Mouse (Mus musculus): ENCODE measurements around the gene Col23a1.

Gene Col23a1

DNA sequence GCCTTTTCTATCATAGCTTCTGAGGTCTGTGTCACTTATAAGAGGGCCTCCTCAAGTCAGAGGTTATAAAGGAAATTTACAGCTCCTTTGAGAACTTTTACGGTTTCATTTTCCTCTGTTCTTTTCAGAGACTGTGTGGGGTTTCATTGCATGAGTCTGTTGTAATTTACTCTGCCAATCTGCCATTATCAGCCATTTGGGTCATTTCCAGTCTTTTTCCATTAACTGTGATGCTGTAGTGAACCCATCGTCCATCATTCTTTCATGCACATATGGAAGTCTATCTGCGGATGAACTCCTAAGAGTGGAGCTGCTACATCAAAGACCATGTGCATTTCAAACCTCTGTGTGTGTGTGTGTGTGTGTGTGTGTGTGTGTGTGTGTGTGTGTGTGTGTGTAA lies 192.5 kb downstream of the Col23a1 start:
- no peak for DNase-seq (ENCODE audit: inconsistent ontology term)

DNA sequence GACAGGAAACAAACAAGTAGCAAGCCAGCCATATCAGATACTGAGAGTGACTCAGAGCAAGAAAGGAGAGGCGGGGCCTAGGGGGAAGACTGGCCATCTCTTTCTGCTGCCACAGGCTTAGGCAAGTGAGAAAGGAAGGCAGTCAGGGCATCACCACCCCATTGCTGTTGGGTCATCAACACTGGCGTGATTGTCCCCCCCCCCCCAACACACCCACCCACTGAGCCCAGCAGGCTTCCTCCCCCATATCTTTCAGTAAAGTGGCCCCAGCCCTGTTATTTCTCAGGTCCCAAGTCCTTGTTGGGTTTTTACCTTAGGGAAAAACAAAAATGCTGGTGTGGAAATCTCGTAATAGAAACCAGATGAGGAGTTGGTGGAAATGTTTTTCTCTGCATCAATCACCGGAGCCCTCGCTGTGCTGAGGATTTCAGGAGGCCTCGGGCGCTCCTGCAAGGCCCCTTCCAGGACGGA lies 195.4 kb downstream of the Col23a1 start:
- DNase-seq (ENCODE audit: inconsistent ontology term): no peak

DNA sequence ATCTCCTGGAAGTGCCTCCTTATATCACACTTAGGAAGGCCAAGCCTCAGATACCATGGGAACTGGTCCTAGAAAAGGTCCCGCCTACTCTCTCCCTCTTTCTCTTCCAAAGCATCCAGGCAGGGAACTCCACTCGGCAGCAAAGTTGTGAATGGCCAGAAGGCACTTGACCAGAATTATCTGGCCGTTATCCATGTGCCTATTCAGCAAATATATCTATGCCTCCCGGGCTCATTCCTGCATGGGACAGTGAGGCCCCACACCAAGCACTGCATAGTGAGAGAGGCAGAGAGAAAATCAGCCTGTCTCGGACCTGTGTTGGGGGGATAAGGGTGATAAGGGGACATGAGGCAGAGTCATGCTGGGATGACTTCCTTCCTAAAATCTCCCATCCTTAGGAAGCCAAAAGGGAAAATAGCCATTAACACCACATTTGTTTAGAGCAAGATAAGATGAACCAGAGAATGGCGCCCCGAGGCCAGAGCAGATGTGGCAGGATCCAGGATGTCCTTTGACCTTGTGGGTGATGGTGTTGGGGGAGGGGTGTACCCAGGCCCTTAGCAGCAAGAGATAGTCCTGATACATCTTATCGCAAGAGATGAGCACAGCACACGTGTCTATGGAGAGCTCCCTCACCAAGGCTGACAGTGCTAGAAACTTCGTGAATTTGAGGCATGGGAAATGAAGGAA lies 196.2 kb downstream of the Col23a1 start:
- DNase-seq (ENCODE audit: inconsistent ontology term): no peak

DNA sequence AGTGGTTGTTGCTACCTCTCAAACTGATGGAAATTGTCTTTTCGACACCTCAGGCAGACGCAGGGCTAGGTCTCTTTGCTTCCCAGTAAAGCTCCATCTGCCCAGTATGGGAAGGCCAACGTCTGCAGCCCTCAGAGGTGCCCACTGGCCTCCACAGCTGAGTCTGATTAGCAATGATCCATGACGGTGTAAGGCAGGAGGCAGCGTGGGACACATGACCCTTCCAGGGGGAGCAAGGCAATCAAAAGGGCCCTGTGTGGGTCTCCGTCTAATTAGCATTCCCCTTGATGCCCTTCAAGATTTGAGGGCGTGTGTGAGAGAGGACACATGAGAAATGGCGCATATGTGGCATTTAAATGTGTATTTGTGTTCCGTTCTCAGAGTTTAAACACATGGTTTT lies 199.1 kb downstream of the Col23a1 start:
- no peak for DNase-seq (ENCODE audit: inconsistent ontology term)

DNA sequence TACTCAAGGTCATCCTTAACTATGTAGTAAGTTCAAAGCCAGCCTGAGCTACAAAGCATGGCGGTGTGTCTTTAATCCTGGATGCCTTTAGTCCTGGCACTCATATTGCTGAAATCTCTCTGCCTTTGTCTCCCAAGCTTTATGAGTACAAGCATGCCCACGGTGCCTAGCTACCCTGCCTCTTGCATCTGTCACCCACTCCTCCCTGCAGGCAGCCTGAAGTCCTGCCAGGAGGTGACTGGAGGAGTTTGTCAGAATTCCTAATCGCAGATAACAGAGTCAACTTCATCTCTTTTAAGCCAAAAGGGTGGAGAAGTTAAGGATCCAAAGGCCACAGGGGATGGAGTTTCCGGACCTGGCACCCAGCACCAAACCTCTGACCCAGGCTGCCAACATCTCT lies 203.7 kb downstream of the Col23a1 start:
- DNase-seq (ENCODE audit: inconsistent ontology term): no peak

DNA sequence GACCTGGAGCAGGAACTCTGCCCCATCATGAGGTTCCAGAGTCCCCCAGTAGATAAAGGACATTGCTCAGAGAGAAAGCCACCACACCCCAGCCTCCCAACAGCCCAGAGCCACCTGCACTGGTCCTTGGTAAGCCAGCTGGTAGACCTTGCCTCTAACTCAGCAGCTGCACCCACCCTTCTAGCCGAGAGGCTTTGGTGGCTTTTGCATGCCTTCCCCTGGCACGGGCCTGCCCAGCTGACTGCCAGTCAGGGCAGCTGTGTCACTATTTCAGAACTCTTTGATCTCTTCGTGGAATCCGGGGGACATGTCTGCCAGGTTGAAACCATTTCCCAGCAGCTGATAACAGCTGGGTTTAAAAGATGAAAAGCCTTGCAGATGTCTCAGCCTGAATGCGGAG lies 204.5 kb downstream of the Col23a1 start:
- no peak for DNase-seq (ENCODE audit: inconsistent ontology term)

DNA sequence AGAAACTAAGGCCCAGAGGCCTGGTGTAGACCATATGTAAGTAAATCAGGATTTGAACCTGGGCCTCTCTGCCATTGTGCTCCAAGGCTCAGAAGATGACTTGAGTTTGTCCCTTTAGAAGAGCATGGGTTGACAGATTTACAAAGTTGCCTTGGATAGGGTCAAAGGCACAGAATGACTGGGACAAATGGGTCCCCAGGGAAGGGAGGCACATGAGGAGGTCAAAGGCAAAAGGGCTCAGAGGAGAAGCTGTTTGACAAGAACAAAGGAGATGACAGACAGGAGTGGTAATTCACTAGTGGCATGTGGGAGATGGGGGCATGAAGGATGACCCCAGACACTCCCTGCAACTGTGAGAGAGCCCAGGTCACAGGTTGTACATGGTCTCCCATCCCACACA lies 210.1 kb downstream of the Col23a1 start:
- no peak for DNase-seq (ENCODE audit: inconsistent ontology term)

DNA sequence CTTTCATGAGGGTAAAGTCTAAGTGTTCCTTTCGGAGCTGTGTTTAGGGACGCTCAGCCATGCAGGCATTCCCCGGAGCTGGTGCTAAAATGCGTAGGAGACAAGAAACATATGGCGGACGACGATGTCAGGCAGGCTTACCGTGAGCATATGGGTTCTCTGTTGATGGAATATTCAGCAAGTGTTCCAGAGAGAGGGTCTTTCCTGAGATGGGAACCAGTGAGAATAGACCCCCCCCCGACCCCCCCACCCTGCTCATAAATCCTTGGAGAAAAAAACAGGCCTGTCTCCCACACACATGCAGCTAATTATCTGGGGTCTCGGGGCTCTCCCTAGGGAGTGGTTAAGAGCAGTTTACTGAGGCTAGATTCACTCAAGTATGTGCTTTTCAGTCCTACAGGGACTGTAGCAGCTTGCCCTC lies 212.7 kb downstream of the Col23a1 start:
- no peak for DNase-seq (ENCODE audit: inconsistent ontology term)

DNA sequence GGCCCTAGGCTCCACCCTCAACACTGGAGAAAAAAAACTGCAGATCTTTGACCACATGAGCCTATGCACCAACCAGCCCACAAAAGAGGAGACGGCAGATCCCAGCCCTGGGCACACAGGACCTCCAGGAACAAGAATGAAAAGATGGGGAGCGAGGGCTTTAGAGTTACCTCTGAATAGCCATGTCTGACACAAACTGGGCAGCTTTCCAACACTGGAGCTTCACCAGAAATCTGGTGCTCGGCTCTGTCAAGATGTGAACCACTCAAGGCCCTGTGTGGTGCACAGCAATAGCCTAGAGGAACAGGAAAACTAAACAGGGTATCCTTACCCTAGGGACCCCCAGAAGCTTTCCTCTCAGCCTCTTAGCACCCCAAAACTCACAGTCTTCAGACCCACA lies 215.2 kb downstream of the Col23a1 start:
- DNase-seq (ENCODE audit: inconsistent ontology term): no peak

DNA sequence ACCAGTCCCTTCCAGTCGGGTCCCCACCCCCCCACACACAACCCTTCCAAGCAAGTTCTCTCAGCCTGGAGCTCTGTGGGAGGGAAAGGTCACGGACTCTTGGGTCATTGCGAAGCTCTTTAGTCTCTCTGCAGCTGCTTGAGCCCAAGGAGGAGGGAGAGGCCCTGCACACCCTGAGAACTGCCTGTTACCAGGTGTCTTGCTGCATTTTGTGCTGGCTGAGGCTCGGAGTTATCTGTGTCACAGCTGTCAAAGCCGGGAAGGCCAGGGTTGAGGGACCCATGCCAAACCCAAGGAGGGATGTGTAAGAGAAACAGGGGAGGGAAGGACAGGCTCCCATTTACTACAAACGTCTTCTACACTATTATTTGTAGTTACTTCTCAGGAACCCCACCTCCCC lies 218.3 kb downstream of the Col23a1 start:
- DNase-seq (ENCODE audit: inconsistent ontology term): no peak

DNA sequence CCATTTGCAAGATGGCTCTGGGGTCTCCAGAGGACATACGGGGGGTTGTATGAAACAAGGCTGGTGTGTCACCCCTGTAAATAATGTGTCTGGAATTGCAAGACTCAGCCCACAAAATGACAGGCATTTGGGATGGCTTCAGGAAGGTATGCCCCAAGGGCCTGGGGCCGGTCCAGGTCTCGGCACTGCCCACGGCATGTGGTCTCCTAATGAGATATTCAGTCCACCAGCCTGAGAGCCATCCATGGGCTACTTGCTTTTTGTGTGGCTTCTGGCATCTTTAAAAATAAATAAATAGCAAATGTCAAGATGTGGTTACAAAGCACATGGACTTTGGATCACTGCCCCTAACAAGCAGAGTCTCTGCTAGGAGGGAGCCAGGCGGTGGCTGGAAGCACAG lies 219.5 kb downstream of the Col23a1 start:
- peak; percentile 91 for DNase-seq (ENCODE audit: inconsistent ontology term)

DNA sequence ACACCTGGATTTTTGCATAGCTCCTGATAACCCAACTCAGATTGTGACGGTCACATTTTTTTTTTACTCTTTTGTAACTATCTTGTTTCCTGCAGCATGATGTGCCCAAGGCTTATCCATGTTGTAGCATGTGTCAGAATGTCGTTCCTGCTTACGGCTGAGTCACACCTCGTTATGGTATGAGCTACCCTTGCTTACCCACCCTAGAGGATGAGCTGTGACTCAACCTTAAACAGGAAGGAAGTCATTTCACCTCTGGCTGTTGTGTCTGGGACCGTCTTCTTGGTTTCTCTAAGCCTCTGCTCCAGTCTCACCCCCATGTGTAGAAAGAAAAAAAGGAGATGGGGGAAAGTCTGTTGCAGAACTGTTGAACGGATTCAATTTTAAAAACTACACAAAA lies 223.3 kb downstream of the Col23a1 start:
- no peak for DNase-seq (ENCODE audit: inconsistent ontology term)

DNA sequence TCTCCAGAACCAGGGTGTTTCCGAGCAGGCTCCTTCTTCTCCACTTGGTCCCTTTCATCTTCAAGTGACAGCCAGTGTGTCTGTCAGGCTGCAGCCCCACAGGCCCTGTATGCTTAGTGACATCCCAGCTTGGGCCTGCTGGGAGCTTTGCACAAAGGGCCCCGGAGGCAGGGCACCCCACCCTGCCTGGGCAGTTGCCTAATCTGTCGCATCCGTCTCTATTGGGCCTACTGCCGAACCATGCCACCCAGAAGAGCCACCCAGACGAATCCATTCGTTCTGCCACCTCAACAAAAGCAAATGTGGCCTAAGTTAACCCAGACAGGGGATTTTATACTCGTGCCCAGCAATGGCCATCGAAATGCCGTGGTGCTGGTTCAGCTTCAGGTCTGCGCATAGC lies 225.6 kb downstream of the Col23a1 start:
- no peak for DNase-seq (ENCODE audit: inconsistent ontology term)

DNA sequence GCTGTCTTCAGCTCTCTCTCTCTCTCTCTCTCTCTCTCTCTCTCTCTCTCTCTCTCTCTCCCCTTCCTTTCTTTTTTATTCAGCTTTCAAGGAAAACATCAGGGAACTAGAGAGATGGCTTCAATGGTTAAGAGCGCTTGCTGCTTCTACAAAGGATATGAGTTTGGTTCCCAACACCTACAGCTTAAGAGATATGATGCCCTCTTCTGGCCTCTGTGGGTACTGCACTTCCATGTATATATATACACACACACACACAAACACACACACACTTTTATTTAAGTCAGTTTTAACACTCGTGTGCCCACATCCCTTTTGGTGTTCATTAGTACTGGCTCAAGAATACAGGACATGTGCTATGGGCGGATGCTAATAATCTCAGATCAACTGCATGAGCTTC lies 228.4 kb downstream of the Col23a1 start:
- DNase-seq (ENCODE audit: inconsistent ontology term): no peak

DNA sequence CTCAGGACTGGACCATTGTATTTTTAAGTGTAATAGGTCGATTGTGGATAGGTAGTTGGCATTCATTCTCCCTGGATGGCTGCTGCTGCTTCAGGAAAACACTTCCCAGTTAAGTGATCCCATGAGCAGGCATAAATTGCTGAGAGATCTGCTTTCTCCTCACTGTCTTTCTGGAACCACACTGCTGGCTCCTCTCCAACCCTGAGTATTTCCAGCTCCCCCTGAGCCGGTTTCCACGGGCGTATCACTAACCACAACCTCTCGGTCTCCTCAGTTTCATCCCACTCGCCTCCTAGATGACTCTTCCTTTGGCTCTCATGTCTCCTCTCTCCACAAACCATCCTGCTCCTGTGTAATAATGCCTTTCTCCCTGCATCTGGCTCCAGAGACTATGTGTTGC lies 228.9 kb downstream of the Col23a1 start:
- no peak for DNase-seq (ENCODE audit: inconsistent ontology term)

DNA sequence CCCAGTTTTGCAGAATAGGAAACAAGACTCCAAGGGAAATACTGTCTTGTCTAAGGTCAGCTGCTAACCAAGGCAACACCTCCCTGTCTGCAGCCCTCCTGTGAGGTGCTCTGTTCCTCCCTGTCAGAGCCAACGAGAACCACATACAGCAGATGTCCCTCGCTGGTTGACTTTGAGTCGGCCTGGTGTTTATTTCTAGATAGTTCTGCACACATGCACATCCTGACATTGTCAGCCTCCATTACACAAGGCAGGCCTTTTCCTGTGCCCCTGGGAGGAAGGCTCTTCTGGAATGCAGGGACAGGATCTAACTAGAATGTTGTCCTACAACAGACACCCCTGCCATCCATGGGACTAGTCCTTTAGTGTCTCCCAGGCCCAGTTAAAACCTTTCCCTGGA lies 231.7 kb downstream of the Col23a1 start:
- DNase-seq (ENCODE audit: inconsistent ontology term): no peak

DNA sequence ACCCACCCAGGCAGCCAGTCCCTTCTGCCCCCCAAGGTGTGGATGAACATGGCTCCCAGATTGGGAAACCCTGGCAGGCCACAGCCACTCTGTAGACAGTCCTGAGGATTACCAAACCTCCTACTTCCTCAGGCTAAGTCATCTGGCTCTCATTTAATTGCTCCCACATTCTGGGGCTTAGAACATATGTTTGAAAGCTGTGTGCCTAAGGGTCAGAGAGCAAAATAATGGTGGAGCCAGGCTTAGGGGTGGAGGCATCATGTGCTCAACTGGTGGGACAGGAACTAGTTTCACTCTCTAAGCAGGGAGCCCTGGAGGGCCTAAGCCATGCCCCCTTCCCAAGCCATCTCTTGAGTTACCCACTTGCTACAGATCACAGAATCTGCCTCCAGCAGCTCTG lies 233.5 kb downstream of the Col23a1 start:
- no peak for DNase-seq (ENCODE audit: inconsistent ontology term)

DNA sequence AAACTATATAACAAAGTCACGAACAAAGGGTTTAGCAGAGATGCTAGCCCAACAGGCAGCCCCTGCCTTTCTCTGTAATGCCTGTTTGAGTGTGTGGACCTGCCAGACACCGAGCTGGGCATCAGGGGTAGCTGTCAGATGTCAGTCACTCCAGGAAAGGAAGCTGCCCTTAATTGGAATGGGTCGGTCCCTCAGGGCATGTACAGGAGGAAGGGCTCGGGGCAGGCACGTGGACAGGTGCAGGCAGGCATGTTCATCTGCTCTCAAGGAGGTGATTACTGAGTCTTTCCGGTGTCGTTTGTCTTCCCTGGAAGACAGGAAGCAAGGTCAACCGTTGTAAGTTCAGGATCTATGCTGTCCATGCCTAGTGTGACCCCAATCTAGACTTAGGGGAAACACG lies 233.9 kb downstream of the Col23a1 start:
- DNase-seq (ENCODE audit: inconsistent ontology term): no peak

DNA sequence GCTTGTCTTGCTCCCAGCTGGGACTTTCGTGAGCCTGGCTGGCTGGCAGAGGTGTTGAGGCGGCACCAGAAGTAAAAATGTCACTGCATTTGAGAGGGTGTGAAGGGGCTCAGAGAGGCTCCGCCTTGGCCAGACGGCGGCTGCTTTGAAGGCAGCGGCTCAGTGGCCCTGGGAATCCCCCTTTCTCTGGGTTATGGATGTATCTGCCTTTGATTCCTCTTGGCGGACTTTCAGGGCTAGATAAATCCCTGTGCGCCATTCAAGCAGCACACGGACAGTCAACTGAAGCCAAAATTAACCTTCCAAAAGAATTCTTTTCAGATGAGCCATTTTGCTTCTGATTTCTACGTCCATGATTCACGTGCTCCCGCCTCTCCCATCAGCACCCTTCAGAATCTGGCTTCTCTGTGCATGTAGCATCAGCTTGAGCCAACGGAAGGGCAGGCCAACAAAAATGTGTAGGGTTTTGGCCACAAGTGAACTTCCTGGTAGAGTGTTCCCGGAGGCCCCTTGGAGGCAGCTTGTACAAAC lies 237.0 kb downstream of the Col23a1 start:
- DNase-seq (ENCODE audit: inconsistent ontology term): peak; percentile 91

DNA sequence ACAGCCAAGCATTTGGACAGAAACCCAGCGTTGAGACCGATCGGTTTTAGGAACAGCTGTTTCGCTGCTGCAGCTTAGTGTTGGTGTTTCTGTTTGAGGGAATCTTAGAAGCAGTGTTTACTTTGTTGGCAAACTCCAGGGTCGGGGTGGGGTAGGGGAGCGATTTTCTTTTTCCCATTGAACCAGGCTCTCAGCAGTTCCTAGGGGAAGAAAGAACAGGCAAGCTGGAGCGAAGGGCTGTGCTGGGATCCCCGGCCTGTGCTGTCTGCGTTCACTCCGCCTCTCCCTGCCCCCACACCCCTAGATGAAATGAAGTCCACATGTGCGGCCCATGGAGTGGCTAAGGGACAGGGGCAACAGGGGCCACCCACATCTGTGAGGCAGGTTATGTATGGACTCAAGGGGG lies 243.4 kb downstream of the Col23a1 start:
- DNase-seq (ENCODE audit: inconsistent ontology term): no peak

DNA sequence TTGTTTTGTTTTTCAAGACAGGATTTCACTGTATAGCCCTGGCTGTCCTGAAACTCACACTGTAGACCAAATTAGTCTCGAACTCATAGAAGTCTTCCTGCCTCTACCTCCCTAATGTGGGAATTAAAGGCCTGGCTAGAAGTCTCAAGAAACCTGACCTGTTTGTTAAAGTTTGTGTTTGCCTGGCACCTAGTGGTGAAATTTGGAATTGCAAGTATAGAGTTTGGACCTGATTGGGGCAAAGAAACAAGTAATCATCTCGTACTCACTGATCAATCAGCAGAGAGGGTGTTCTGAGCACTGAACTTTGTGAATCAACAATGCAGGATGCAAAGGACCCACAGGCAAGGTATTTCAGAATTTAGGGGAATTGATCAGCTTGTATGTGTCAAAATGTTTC lies 244.6 kb downstream of the Col23a1 start:
- DNase-seq (ENCODE audit: inconsistent ontology term): peak; percentile 63

DNA sequence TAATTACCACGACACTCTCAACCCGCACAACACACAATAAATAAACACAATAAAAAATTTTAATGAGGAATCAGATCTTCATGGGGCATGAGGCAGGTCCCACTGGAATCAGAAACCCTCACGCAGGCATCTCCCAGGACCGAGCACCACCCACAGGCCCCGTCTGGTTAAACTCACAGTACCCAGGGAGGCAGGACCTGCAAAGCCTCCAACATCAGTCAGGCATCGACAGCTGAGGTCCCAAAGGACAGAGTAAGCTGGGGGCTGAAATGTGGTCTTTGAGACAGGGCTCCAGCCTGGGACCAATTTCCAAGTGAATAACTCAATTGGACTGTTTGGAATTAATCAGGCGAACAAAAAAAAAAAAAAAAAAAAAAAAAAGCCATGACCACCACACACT lies 248.7 kb downstream of the Col23a1 start:
- peak; percentile 24 for DNase-seq (ENCODE audit: inconsistent ontology term)

DNA sequence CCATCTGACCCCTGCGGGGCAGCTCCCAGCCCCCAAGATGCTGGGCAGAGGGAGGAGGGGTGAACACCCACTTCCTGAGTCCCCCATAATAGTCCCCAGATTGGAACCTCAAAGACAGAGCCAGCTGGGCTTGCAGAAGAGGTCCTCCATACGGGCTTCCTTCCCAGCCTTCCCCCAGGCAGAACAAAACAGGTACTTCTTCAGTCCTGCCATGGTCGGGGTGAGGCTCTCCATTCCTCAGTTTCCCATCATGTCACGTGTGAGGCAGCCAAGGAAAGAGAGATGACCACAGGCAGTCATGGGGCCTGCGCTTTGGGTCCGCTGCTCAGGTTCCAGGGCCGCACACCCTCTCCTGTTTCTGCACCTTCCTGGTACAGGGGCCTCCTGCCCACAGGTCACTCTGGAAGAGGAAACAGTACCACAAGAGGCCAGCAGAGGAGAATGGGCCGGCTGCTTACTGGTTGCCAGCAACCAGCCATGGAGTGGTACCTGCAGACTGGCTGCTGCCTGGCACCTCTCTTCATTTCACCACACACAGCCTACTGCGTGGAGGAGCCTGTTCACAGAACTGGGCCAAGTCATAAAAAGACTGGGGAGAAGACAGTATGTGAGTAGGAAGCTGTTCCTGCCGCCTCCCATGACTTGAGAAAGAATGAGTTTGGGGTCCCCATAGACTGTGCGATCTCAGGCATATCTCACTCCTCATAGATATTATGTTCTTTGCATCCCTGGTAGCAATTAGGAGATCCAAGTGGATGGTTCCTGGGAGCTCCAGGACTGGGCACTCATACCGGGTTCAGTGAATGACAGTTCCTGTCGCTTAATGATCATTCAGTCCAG lies 249.4 kb downstream of the Col23a1 start:
- peak; percentile 17 for DNase-seq (ENCODE audit: inconsistent ontology term)
